Mouse (Mus musculus) ovary, postnatal 14 days (tissue): Measurements from ENCODE around the gene Slc34a2.

Source experiments
- DNase-seq: peaks from one replicate; pipeline ENCODE4 v3.0.0; 2022; ENCODE audit warnings: low spot score

Slc34a2 gene

GRCm38 (mm10) chr5:53025276-53025973 lies 12.5 kb upstream of the Slc34a2 start:
- DNase-seq = no peak

- no peak for DNase-seq
Measured at GRCm38 (mm10) chr5:53031346-53031745, 6.5 kb upstream of the Slc34a2 start.

GRCm38 (mm10) chr5:53042034-53042748 lies 4.3 kb downstream of the Slc34a2 start:
- no peak for DNase-seq

GRCm38 (mm10) chr5:53042771-53043371 lies 5.0 kb downstream of the Slc34a2 start:
- no peak for DNase-seq

GRCm38 (mm10) chr5:53043716-53044115 lies 5.8 kb downstream of the Slc34a2 start:
- no peak for DNase-seq

GRCm38 (mm10) chr5:53047951-53048350 lies 10.1 kb downstream of the Slc34a2 start:
- DNase-seq = no peak

GRCm38 (mm10) chr5:53048599-53048998 lies 10.7 kb downstream of the Slc34a2 start:
- no peak for DNase-seq

- DNase-seq = peak; percentile 24
Measured at GRCm38 (mm10) chr5:53049046-53049445, 11.2 kb downstream of the Slc34a2 start.

GRCm38 (mm10) chr5:53050963-53051362 lies 13.1 kb downstream of the Slc34a2 start:
- no peak for DNase-seq

GRCm38 (mm10) chr5:53053246-53053645 lies 15.4 kb downstream of the Slc34a2 start:
- DNase-seq = no peak

GRCm38 (mm10) chr5:53061532-53062130 lies 23.8 kb downstream of the Slc34a2 start:
- no peak for DNase-seq

- no peak for DNase-seq
Measured at GRCm38 (mm10) chr5:53074553-53074952, 36.7 kb downstream of the Slc34a2 start.

GRCm38 (mm10) chr5:53078453-53078852 lies 40.6 kb downstream of the Slc34a2 start:
- DNase-seq = no peak

- no peak for DNase-seq
Measured at GRCm38 (mm10) chr5:53087452-53087851, 49.6 kb downstream of the Slc34a2 start.

- no peak for DNase-seq
Measured at GRCm38 (mm10) chr5:53091331-53091730, 53.5 kb downstream of the Slc34a2 start.

GRCm38 (mm10) chr5:53101848-53102473 lies 64.1 kb downstream of the Slc34a2 start:
- no peak for DNase-seq

- DNase-seq = no peak
Measured at GRCm38 (mm10) chr5:53104177-53104855, 66.4 kb downstream of the Slc34a2 start.

- DNase-seq = peak; percentile 36
Measured at GRCm38 (mm10) chr5:53105716-53106115, 67.8 kb downstream of the Slc34a2 start.

- DNase-seq = no peak
Measured at GRCm38 (mm10) chr5:53106125-53106524, 68.2 kb downstream of the Slc34a2 start.

GRCm38 (mm10) chr5:53106731-53107130 lies 68.8 kb downstream of the Slc34a2 start:
- no peak for DNase-seq

GRCm38 (mm10) chr5:53108026-53108425 lies 70.1 kb downstream of the Slc34a2 start:
- DNase-seq = no peak

GRCm38 (mm10) chr5:53108668-53109067 lies 70.8 kb downstream of the Slc34a2 start:
- DNase-seq = no peak
